Mouse (Mus musculus) liver, postnatal 0 days (tissue): ENCODE data around the gene Ptprr.

Source experiments
- CTCF ChIP-seq: sonication (generic); IDR thresholded peaks from 2 replicates; pipeline ENCODE4 v1.5.1; 2016; ENCODE audit warnings: antibody characterized with exemption, low read depth
- EP300 ChIP-seq: IDR thresholded peaks from 2 replicates; pipeline ENCODE4 v1.6.1; 2016; ENCODE audit warnings: antibody characterized with exemption, low read depth, mild to moderate bottlenecking

DNA sequence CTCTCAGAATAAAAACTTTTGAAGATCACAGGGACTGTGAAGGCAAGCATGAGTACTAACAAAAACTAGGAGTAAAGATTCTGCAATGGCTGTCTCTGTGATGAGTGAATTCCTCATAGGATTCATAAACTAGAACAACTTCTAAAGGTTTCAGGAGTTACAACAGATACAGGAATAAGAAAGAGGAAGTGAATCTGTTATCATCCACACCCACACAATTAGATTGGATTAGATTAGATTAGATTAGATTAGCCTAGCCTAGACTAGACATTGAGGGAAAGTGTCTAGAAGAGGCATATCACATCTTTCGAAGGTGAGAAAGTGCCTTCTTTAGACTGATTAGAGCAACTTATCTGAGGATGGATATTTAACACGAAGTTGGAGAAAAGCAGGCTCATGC is 117.2 kb downstream of the Ptprr start:
- TF ChIP-seq CTCF, result no peak
- no peak for TF ChIP-seq EP300
